Mouse (Mus musculus): ENCODE data around the gene Eif2b5.

GRCm38 (mm10) chr16:20488151-20488550 lies 10.5 kb upstream of the Eif2b5 start:
- TF ChIP-seq CTCF (IDR thresholded peaks at IDR 0.05; ENCODE audit: borderline replicate concordance, extremely low read depth, insufficient read depth, insufficient read length): no peak
- no peak for TF ChIP-seq POLR2A (IDR thresholded peaks at IDR 0.05; ENCODE audit: borderline replicate concordance, extremely low read depth, insufficient read depth, insufficient read length, poor library complexity, severe bottlenecking)

Measured in brain, embryonic 14.5 days (tissue).